Mouse (Mus musculus): ENCODE measurements around the gene Ebf1.

The Ebf1 gene

DNA sequence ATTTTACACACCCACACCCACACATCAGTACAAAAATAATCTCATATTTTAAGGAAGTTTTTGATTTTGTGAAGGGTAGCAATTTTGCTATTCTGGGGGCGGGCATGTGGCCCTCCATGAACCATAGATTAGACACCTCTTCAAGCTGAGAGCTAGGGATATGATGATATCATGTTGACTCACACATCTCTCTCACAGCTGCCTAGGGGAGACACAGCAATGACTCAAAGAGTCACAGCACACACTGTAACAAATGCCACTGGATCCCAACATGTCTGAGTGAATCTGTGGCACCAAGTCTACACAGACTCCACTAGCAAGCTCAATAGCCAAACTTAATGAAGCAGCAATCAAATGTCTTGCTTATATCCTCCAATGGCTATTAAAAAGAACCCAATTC is 395.0 kb downstream of the Ebf1 start:
- no peak for DNase-seq (ENCODE audit: low spot score in 2 of 2)

DNA sequence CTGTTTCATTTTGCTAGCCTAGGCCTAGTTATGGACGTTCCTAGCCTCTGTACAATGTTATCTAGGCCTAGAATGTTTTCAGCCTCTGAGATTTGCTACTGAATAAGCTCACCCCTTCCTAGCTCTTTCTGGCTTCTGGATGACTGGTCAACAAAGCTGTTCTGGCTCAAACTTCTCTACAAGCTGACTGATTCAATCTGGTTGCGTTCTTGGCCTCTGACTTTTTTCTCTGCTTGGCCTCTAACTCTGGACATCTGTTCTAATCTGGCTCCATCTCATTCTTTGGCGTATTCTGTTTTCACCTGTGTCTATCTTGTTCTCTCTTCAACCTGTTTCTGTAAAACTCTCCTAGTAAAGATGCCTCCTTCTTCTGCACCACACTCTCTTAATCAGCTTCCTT is 400.4 kb downstream of the Ebf1 start:
- no peak for DNase-seq (ENCODE audit: low spot score in 2 of 2)

DNA sequence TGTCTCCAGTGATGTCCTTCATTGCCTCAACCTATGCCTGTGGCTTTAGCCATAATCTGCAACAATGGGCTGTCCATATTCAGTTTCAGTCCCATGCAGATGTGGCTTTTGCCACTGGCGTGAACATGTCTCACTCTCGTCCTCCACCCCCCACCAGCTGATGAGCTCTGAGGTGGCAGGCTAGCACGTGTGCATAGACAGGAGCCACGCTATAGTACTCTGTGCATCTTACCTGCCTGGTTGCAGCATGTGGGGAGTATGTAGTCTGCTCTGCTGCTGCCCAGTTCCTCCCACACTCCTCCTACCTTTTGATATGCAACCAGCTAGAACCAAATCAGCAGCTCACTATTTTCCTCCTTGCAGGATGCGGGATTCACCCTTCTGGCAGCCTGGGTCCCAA is 408.9 kb downstream of the Ebf1 start:
- DNase-seq (ENCODE audit: low spot score in 2 of 2), result no peak

DNA sequence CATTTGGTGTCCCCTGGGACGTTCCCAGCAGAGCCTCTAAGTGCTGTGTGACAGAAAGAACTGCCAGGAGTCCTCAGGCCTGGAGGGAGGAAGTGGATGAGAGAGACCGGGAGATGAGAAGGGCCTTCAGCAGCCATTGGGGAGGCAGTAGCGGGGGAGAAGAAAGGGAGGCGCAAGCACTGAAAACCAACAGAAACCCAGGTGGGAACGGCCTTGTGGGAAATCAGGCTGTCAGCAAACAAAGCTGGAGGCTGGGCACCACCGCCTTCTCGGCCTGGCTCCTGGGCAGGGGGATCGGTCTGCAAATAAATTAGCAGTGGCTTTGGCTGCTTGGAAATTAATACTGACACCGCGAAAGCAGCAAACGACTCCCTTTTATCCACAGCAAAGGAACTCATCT is 409.6 kb downstream of the Ebf1 start:
- DNase-seq (ENCODE audit: low spot score in 2 of 2), result no peak

DNA sequence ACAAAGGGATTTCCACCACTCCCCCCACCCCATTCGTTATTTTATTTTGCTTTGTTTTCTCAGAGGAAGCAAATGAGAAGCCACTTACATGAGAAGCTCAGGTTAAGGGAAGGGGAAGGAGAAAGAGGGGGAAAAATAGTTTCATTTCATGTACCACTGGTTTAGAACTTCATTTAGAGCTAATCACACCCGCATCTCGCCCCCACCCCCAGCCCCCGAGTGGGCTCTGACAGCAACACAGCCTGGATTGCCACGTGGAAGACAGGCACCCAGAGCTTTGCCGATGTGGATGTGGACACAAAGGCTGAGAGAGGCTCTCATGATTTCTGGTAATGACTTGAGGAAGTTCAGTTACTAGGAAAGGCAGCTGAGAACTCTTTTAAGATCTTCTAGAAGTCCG is 410.0 kb downstream of the Ebf1 start:
- DNase-seq (ENCODE audit: low spot score in 2 of 2), result no peak

- DNase-seq (ENCODE audit: low spot score in 2 of 2), result no peak
Measured at GRCm38 (mm10) chr11:45055744-45056610, 438.9 kb downstream of the Ebf1 start.

All from frontal cortex, postnatal 25 days (tissue).